Comparison of ENCODE assay signal across 16 mouse cellular contexts in the genomic region with DNA sequence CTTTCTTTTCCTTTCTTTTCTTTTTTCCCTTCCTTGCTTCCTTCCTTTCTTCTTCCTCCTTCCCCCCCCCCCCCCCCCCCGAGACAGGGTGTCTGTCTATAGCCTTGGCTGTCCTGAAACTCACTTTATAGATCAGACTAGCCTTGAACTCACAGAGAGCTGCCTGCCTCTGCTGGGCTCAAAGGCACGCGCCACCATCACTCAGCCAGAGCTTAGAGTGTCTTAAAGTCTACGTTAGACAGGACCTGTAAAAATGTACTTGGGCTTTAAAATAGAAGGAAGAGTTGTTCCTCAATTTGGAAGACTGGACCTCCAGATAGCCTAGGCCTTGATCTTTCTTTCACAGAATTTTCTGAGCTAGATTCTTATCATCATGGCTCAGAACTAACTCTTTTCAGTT. TPM values are rescaled to one million over a fixed set of nuclear protein-coding genes. Genes with fewer than 3 reads are reported as not detected.
A peak's percentile ranks its signal among the peaks of the same experiment; 100 is the strongest.
DNase-seq lines count a peak whose midpoint lies in the region; ATAC-seq lines count a peak whose summit lies in the region.
"Had no signal": no experiment of that assay in that cellular context is flagged by ENCODE, and none has a peak within 500 bp of the region (broad histone marks: within the 10 kb centered on the region; RNA-seq: fewer than 3 reads in every experiment).

No protein-coding gene starts in this region.

- 90% methylated on average over 3 of the region's 4 CpGs for WGBS in forebrain, embryonic 13.5 days
- 95% methylated on average over 3 of the region's 4 CpGs for WGBS in forebrain, embryonic 10.5 days
- WGBS in neural tube, embryonic 12.5 days = 93% methylated on average over 4 of the region's 4 CpGs
- 80% methylated on average over 4 of the region's 4 CpGs for WGBS in midbrain, embryonic 14.5 days

- no peak overlapping the region for H3K9ac ChIP-seq in forebrain, embryonic 13.5 days
- no peak overlapping the region for H3K9ac ChIP-seq in neural tube, embryonic 12.5 days
- no peak overlapping the region for H3K9ac ChIP-seq in midbrain, embryonic 14.5 days (replicated peaks; ENCODE audit: low read length)
- H3K9ac ChIP-seq: embryonic facial prominence, embryonic 12.5 days; limb, embryonic 15.5 days; liver, postnatal 0 days had no signal

- peaks cover 65% of the 10 kb centered on the region for H3K4me1 ChIP-seq in forebrain, embryonic 13.5 days
- H3K4me1 ChIP-seq in forebrain, embryonic 10.5 days = peaks cover 30% of the 10 kb centered on the region
- peaks cover 50% of the 10 kb centered on the region for H3K4me1 ChIP-seq in neural tube, embryonic 12.5 days
- H3K4me1 ChIP-seq in midbrain, embryonic 14.5 days (ENCODE audit: control insufficient read depth, insufficient read depth, low read length) = peaks cover 45% of the 10 kb centered on the region

- H3K36me3 ChIP-seq in forebrain, embryonic 13.5 days (ENCODE audit: poor library complexity, severe bottlenecking) = peaks cover 53% of the 10 kb centered on the region
- H3K36me3 ChIP-seq in forebrain, embryonic 10.5 days (replicated peaks) = peaks cover 86% of the 10 kb centered on the region
- peaks cover 31% of the 10 kb centered on the region for H3K36me3 ChIP-seq in neural tube, embryonic 12.5 days
- H3K36me3 ChIP-seq in midbrain, embryonic 14.5 days (ENCODE audit: control insufficient read depth, insufficient read depth, low read length) = peaks cover 35% of the 10 kb centered on the region

- H3K27me3 ChIP-seq in forebrain, embryonic 13.5 days = no peaks in the 10 kb centered on the region
- H3K27me3 ChIP-seq in forebrain, embryonic 10.5 days (ENCODE audit: poor library complexity, severe bottlenecking) = no peaks in the 10 kb centered on the region
- H3K27me3 ChIP-seq in neural tube, embryonic 12.5 days (replicated peaks) = no peaks in the 10 kb centered on the region
- H3K27me3 ChIP-seq in midbrain, embryonic 14.5 days (ENCODE audit: control insufficient read depth, insufficient read depth, low read length) = no peaks in the 10 kb centered on the region
- H3K27me3 ChIP-seq: embryonic facial prominence, embryonic 12.5 days; limb, embryonic 15.5 days had no signal

- H3K27ac ChIP-seq in forebrain, embryonic 13.5 days = no peak overlapping the region
- H3K27ac ChIP-seq in forebrain, embryonic 10.5 days = no peak overlapping the region
- H3K27ac ChIP-seq in neural tube, embryonic 12.5 days = no peak overlapping the region
- H3K27ac ChIP-seq in midbrain, embryonic 14.5 days (replicated peaks; ENCODE audit: low read depth, low read length) = no peak overlapping the region
- H3K27ac ChIP-seq: embryonic facial prominence, embryonic 12.5 days; limb, embryonic 15.5 days had no signal

- H3K4me2 ChIP-seq in forebrain, embryonic 13.5 days = peak overlapping the region; percentile 3; the same call in 1 of the 2 replicates
- H3K4me2 ChIP-seq in neural tube, embryonic 12.5 days (replicated peaks) = peak overlapping the region; percentile 37
- peak overlapping the region; percentile 95 for H3K4me2 ChIP-seq in midbrain, embryonic 14.5 days (ENCODE audit: low read length)
- H3K4me2 ChIP-seq: embryonic facial prominence, embryonic 12.5 days; limb, embryonic 15.5 days had no signal

- H3K9me3 ChIP-seq in forebrain, embryonic 13.5 days (replicated peaks) = no peaks in the 10 kb centered on the region
- H3K9me3 ChIP-seq in forebrain, embryonic 10.5 days = no peaks in the 10 kb centered on the region
- no peaks in the 10 kb centered on the region for H3K9me3 ChIP-seq in neural tube, embryonic 12.5 days
- H3K9me3 ChIP-seq in midbrain, embryonic 14.5 days (ENCODE audit: control insufficient read depth, low read length) = no peaks in the 10 kb centered on the region
- H3K9me3 ChIP-seq: embryonic facial prominence, embryonic 12.5 days; limb, embryonic 15.5 days had no signal

- no peak overlapping the region for H3K4me3 ChIP-seq in forebrain, embryonic 13.5 days
- H3K4me3 ChIP-seq in forebrain, embryonic 10.5 days = no peak overlapping the region
- no peak overlapping the region for H3K4me3 ChIP-seq in neural tube, embryonic 12.5 days
- no peak overlapping the region for H3K4me3 ChIP-seq in midbrain, embryonic 14.5 days (replicated peaks; ENCODE audit: low read depth, low read length)
- H3K4me3 ChIP-seq: embryonic facial prominence, embryonic 12.5 days; limb, embryonic 15.5 days had no signal

- no peak for DNase-seq in forebrain, embryonic 10.5 days (ENCODE audit: extremely low spot score, low spot score)
- no peak for DNase-seq in neural tube, embryonic 10.5 days (ENCODE audit: extremely low spot score, low spot score)
- DNase-seq in midbrain, embryonic 14.5 days = no peak
- no peak for DNase-seq in kidney, postnatal 10 days
- no peak for DNase-seq in embryo, embryonic 11 days
- DNase-seq in retina, embryonic 14.5 days (ENCODE audit: low spot score) = no peak
- DNase-seq: gastrocnemius, postnatal 10 days; kidney, postnatal 14 days; liver, postnatal 0 days; lung, postnatal 36 days; right cerebral cortex, postnatal 14 days had no signal

- ATAC-seq in forebrain, embryonic 13.5 days = no peak
- ATAC-seq in neural tube, embryonic 12.5 days (ENCODE audit: low FRiP score, low read depth) = no peak
- no peak for ATAC-seq in midbrain, embryonic 14.5 days (ENCODE audit: low FRiP score, low TSS enrichment)
- ATAC-seq: intestine, postnatal 0 days had no signal

RNA-seq across cellular contexts. Expression of gene Btg1, which starts 8.3 kb away (rescaled TPM):
- 52.9 and 55.0 TPM in 2 replicates for polyA plus RNA-seq in forebrain, embryonic 13.5 days (2015; fragmentation: Nextera tagmentation; extraction: Ambion mirVana)
- 20.7 and 24.1 TPM in 2 replicates for polyA plus RNA-seq in forebrain, embryonic 10.5 days (2016; fragmentation: Nextera tagmentation; extraction: Ambion mirVana)
- polyA plus RNA-seq in neural tube, embryonic 12.5 days (2016; fragmentation: Nextera tagmentation; extraction: Ambion mirVana) = 67.8 and 69.5 TPM in 2 replicates
- polyA plus RNA-seq in midbrain, embryonic 14.5 days (2014; fragmentation: Nextera tagmentation; extraction: Ambion mirVana) = 66.7 and 70.7 TPM in 2 replicates

Comparison
In these comparisons a context has a peak if more than half of its experiments do, and no peak if none do; other contexts are left out.
1. H3K4me2 ChIP-seq: peak in every context shown above with its lines; median percentile 95 in midbrain, embryonic 14.5 days; 37 in neural tube, embryonic 12.5 days; 3 in forebrain, embryonic 13.5 days.